Mouse (Mus musculus): ENCODE measurements around the gene Gsdma2. TPM values are rescaled to one million over a fixed set of nuclear protein-coding genes. Genes with fewer than 3 reads are reported as not detected.
A peak's percentile ranks its signal among the peaks of the same experiment; 100 is the strongest.
"Not testable (repeated sequence)": the region's sequence is repeated elsewhere in the genome, so short reads cannot be mapped to it uniquely, and the experiment has no call there.

Gene Gsdma2
- total RNA-seq (2021), result 1 to 10 TPM in 1 of 2 experiments, under 1 TPM in 1; 0.89 to 1.1 TPM
- long read RNA-seq, experiment 1, result 0 reads
- long read RNA-seq, experiment 2, result 0 reads

- DNase-seq (ENCODE audit: low spot score in 2 of 2), result no peak
Observed at GRCm38 (mm10) chr11:98646459-98646858, at the start of gene Gsdma2. Gsdma2 (plus strand) TSS chr11:98646759.

GRCm38 (mm10) chr11:98597363-98597762 lies 49.2 kb upstream of the Gsdma2 start:
- peak; percentile 62 to 71 for DNase-seq (ENCODE audit: low spot score in 2 of 2)

- no peak for DNase-seq (ENCODE audit: low spot score in 2 of 2)
Observed at GRCm38 (mm10) chr11:98597991-98598390, 48.6 kb upstream of the Gsdma2 start, which contains the start of gene Lrrc3c. Lrrc3c (plus strand) TSS chr11:98598291.

- no peak for DNase-seq (ENCODE audit: low spot score in 2 of 2)
Observed at GRCm38 (mm10) chr11:98598851-98599290, 47.7 kb upstream of the Gsdma2 start.

GRCm38 (mm10) chr11:98599291-98599690 lies 47.3 kb upstream of the Gsdma2 start:
- DNase-seq (ENCODE audit: low spot score in 2 of 2), result peak in 1 of 2 experiments; percentile 17

- peak in 1 of 2 experiments; percentile 16 for DNase-seq (ENCODE audit: low spot score in 2 of 2)
Observed at GRCm38 (mm10) chr11:98602090-98602690, 44.4 kb upstream of the Gsdma2 start.

GRCm38 (mm10) chr11:98603953-98604352 lies 42.6 kb upstream of the Gsdma2 start:
- DNase-seq (ENCODE audit: low spot score in 2 of 2), result no peak

- peak in 1 of 2 experiments; percentile 8 for DNase-seq (ENCODE audit: low spot score in 2 of 2)
Observed at GRCm38 (mm10) chr11:98604911-98605310, 41.6 kb upstream of the Gsdma2 start.

GRCm38 (mm10) chr11:98606763-98607162 lies 39.8 kb upstream of the Gsdma2 start:
- DNase-seq (ENCODE audit: low spot score in 2 of 2), result peak in 1 of 2 experiments; percentile 14

- DNase-seq (ENCODE audit: low spot score in 2 of 2), result no peak
Observed at GRCm38 (mm10) chr11:98620791-98621190, 25.8 kb upstream of the Gsdma2 start.

GRCm38 (mm10) chr11:98623981-98624380 lies 22.6 kb upstream of the Gsdma2 start:
- DNase-seq (ENCODE audit: low spot score in 2 of 2), result not testable (repeated sequence)

- DNase-seq (ENCODE audit: low spot score in 2 of 2), result not testable (repeated sequence)
Observed at GRCm38 (mm10) chr11:98624381-98624780, 22.2 kb upstream of the Gsdma2 start.

- no peak for DNase-seq (ENCODE audit: low spot score in 2 of 2)
Observed at GRCm38 (mm10) chr11:98625611-98626410, 20.7 kb upstream of the Gsdma2 start, which contains the start of the genes Gm12355 and Gsdma3. Gm12355 (minus strand) TSS chr11:98625661. Gsdma3 (plus strand) TSS chr11:98626360.

GRCm38 (mm10) chr11:98628706-98629105 lies 17.9 kb upstream of the Gsdma2 start:
- DNase-seq (ENCODE audit: low spot score in 2 of 2), result no peak

GRCm38 (mm10) chr11:98630646-98631045 lies 15.9 kb upstream of the Gsdma2 start:
- no peak for DNase-seq (ENCODE audit: low spot score in 2 of 2)

- DNase-seq (ENCODE audit: low spot score in 2 of 2), result peak in 1 of 2 experiments; percentile 24
Observed at GRCm38 (mm10) chr11:98635312-98635970, 11.1 kb upstream of the Gsdma2 start.

GRCm38 (mm10) chr11:98637501-98637900 lies 9.1 kb upstream of the Gsdma2 start:
- DNase-seq (ENCODE audit: low spot score in 2 of 2), result no peak

GRCm38 (mm10) chr11:98640091-98640490 lies 6.5 kb upstream of the Gsdma2 start:
- no peak for DNase-seq (ENCODE audit: low spot score in 2 of 2)

- DNase-seq (ENCODE audit: low spot score in 2 of 2), result no peak
Observed at GRCm38 (mm10) chr11:98644757-98645156, 1.8 kb upstream of the Gsdma2 start.

GRCm38 (mm10) chr11:98645946-98646345 lies 613 bp upstream of the Gsdma2 start:
- no peak for DNase-seq (ENCODE audit: low spot score in 2 of 2)

- peak; percentile 46 for DNase-seq (ENCODE audit: low spot score in 2 of 2)
Observed at GRCm38 (mm10) chr11:98655076-98655475, 8.5 kb downstream of the Gsdma2 start.
